Mouse (Mus musculus) bone marrow, adult 2 months (tissue): ENCODE data around the gene Il23a. TPM values are rescaled to one million over a fixed set of nuclear protein-coding genes. Genes with fewer than 3 reads are reported as not detected.
"Not testable (repeated sequence)": the region's sequence is repeated elsewhere in the genome, so short reads cannot be mapped to it uniquely, and the experiment has no call there.

Experiments used
- H3K27ac ChIP-seq: fragments of 200-500 bp; 2 replicates; pipeline ENCODE4 v1.5.1; 2012; ENCODE audit warnings: low read depth, mild to moderate bottlenecking, control low read depth, inconsistent platforms, low read length; ENCODE audit not compliant: control insufficient read depth, poor library complexity, insufficient read depth
- H3K4me1 ChIP-seq: fragments of 200-500 bp; 2 replicates; pipeline ENCODE4 v1.6.1; 2011; ENCODE audit warnings: low read length; ENCODE audit not compliant: control insufficient read depth, insufficient read depth
- H3K4me3 ChIP-seq: fragments of 200-500 bp; replicated peaks from 2 replicates; pipeline ENCODE3; 2011; ENCODE audit warnings: mild to moderate bottlenecking, low read depth, low read length, control low read depth; ENCODE audit not compliant: control insufficient read depth
- CTCF ChIP-seq: fragments of 200-500 bp; IDR thresholded peaks from 2 replicates; pipeline ENCODE4 v1.5.1; 2011; ENCODE audit warnings: low read length, control low read depth; ENCODE audit not compliant: control insufficient read depth, insufficient read depth
- POLR2A ChIP-seq: fragments of 200-500 bp; IDR thresholded peaks from 2 replicates; pipeline ENCODE4 v1.6.1; 2011; ENCODE audit warnings: low read depth, mild to moderate bottlenecking, control low read depth, low read length, borderline replicate concordance; ENCODE audit not compliant: control insufficient read depth
- WGBS: fragments of 180-500 bp; shearing (Covaris S2); methylation state at CpG from one replicate; pipeline ENCODE4 v1.1.7; 2018; 5-methylcytosine and 5-hydroxymethylcytosine counted together
- polyA plus RNA-seq: library from polyadenylated mRNA; stranded (reverse); fragments of >200 nt; gene quantifications from 2 replicates; pipeline ENCODE4 v1.2.4, GENCODE M21; 2011; ENCODE audit warnings: low replicate concordance; ENCODE audit not compliant: missing spikeins, insufficient read depth, insufficient read length

Il23a gene
- polyA plus RNA-seq, 1 experiment = 1.5 TPM

- WGBS = under 1% methylated on average over 61 of the region's 61 CpGs
- H3K4me1 ChIP-seq = peaks cover 3% of the 10 kb centered on the region; the same call in 1 of the 2 replicates
- TF ChIP-seq POLR2A = peak; percentile 76; the same call in 1 of the 2 replicates
- no peak for TF ChIP-seq CTCF
- H3K4me3 ChIP-seq = peak within 1 kb of the TSS; percentile 98
- H3K27ac ChIP-seq = peak within 1 kb of the TSS; percentile 99
Measured at GRCm38 (mm10) chr10:128337306-128338181, 39.0 kb upstream of the Il23a start, which contains the start of gene Cs. TSS of gene Cs (plus strand) at chr10:128337734.

- H3K4me1 ChIP-seq = peaks cover 3% of the 10 kb centered on the region; the same call in 1 of the 2 replicates
- 56% methylated on average over 3 of the region's 3 CpGs for WGBS
- peak overlapping the region; percentile 93 for H3K4me3 ChIP-seq
Measured at GRCm38 (mm10) chr10:128336597-128336996, 38.0 kb upstream of the Il23a start.

GRCm38 (mm10) chr10:128336195-128336594 lies 37.6 kb upstream of the Il23a start:
- 89% methylated on average over 3 of the region's 3 CpGs for WGBS

More at GRCm38 (mm10) chr10:128336597-128336996, 38.0 kb upstream of the Il23a start:
- H3K27ac ChIP-seq = peak overlapping the region; percentile 20; the same call in 1 of the 2 replicates
- TF ChIP-seq CTCF (no peak), POLR2A (no peak)

DNA sequence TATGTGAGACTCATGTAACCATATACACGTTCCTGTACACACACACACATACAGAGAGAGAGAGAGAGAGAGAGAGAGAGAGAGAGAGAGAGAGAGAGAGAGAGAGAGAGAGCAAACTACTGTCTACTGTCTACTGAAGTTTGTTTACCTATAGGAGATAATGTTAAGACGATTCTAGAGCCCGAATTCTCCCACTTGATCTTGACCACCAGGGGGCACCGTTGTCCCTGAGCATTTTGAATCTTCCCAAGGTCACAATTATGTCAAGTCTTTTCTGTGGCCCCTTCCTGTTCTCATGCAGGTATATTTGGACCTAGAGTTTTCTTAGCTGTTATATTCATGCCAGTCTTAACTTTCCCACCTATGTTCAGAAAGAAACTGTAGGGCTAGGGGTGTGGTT lies 37.0 kb upstream of the Il23a start:
- H3K4me3 ChIP-seq = no peak overlapping the region
- H3K27ac ChIP-seq = no peak overlapping the region
- WGBS = 2% methylated on average over 4 of the region's 4 CpGs
- TF ChIP-seq POLR2A = no peak
- TF ChIP-seq CTCF = peak; percentile 72
- H3K4me1 ChIP-seq = peaks cover 3% of the 10 kb centered on the region; the same call in 1 of the 2 replicates

More at GRCm38 (mm10) chr10:128336195-128336594, 37.6 kb upstream of the Il23a start:
- H3K4me1 ChIP-seq = peaks cover 3% of the 10 kb centered on the region; the same call in 1 of the 2 replicates
- no peak overlapping the region for H3K4me3 ChIP-seq
- TF ChIP-seq CTCF (no peak), POLR2A (no peak)
- H3K27ac ChIP-seq = no peak overlapping the region

GRCm38 (mm10) chr10:128332358-128333249 lies 34.1 kb upstream of the Il23a start:
- H3K4me3 ChIP-seq, H3K4me1 ChIP-seq, H3K27ac ChIP-seq: not testable (repeated sequence)
- 57% methylated on average over 6 of the region's 6 CpGs for WGBS

GRCm38 (mm10) chr10:128327610-128328009 lies 29.1 kb upstream of the Il23a start:
- H3K27ac ChIP-seq = no peak overlapping the region
- TF ChIP-seq CTCF = no peak; the same call in 1 of the 2 replicates
- TF ChIP-seq POLR2A = no peak
- H3K4me3 ChIP-seq = no peak overlapping the region
- H3K4me1 ChIP-seq = no peaks in the 10 kb centered on the region
- WGBS = 77% methylated on average over 10 of the region's 10 CpGs

- no peak for TF ChIP-seq POLR2A
- no peak for TF ChIP-seq CTCF
- no peaks in the 10 kb centered on the region for H3K4me1 ChIP-seq
- H3K4me3 ChIP-seq = no peak overlapping the region
- WGBS = 88% methylated on average over 8 of the region's 8 CpGs
- H3K27ac ChIP-seq = no peak overlapping the region
Measured at GRCm38 (mm10) chr10:128326825-128327224, 28.3 kb upstream of the Il23a start.

GRCm38 (mm10) chr10:128323516-128323915 lies 25.0 kb upstream of the Il23a start:
- peak overlapping the region; percentile 0 for H3K4me3 ChIP-seq
- H3K27ac ChIP-seq = no peak overlapping the region
- H3K4me1 ChIP-seq = no peaks in the 10 kb centered on the region; the same call in 1 of the 2 replicates
- WGBS = 39% methylated on average over 8 of the region's 8 CpGs
- no peak for TF ChIP-seq POLR2A
- TF ChIP-seq CTCF = no peak
